Mouse (Mus musculus) MN1 (cell line): Measurements from ENCODE around the gene Gna12.

Experiments
- DNase-seq: peaks from one replicate; pipeline ENCODE4 v3.0.0-alpha.2; 2016; ENCODE audit warnings: low spot score

Gna12 gene

GRCm38 (mm10) chr5:140710315-140710714, 119.9 kb downstream of the Gna12 start:
- no peak for DNase-seq
